In the genomic region with DNA sequence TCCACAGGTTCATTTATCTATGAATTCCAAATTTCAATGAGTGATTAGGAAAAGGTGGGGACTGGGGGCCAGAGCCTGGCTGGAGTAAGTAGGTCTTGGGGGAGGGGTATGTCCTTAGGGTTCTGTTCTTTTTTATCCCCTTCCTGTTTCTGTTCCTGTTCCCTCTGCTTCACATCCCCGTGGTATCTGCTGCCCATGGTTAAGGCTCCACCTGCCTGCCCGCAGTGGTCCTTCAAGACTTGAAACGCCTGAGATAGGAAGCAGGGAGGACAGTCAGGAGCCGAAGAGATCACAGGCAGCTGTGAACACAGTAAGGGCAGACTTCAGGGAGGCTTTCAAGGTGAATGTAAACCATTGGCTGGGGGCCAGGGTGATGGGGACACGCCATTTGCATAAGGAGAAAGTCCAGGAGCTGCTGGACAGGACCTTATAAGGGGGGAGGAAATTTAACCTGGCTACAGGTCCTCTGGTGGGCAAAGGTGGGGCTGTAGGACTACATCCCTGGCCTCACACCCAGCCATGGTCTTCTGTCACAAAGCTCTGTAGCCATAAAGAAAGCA, we compare ENCODE assay signal across 24 mouse cellular contexts. TPM values are rescaled to one million over a fixed set of nuclear protein-coding genes. Genes with fewer than 3 reads are reported as not detected.
DNase-seq lines count a peak whose midpoint lies in the region; ATAC-seq and TF ChIP-seq lines count a peak whose summit lies in the region.
"Had no signal": no experiment of that assay in that cellular context is flagged by ENCODE, and none has a peak within 500 bp of the region (broad histone marks: within the 10 kb centered on the region; RNA-seq: fewer than 3 reads in every experiment).

No protein-coding gene starts in this region.

- no peak for ATAC-seq in kidney, embryonic 15.5 days (replicated peaks; ENCODE audit: low FRiP score)
- peak; percentile 50 for ATAC-seq in common myeloid progenitor, adult 5-6 weeks (replicated peaks; ENCODE audit: low read depth, poor library complexity, severe bottlenecking)
- peak; percentile 58 for ATAC-seq in granulocyte monocyte progenitor cell, adult 5-6 weeks (replicated peaks; ENCODE audit: poor library complexity, severe bottlenecking)
- ATAC-seq in megakaryocyte, adult 5-6 weeks (ENCODE audit: poor library complexity, severe bottlenecking): peak; percentile 49
- no peak for ATAC-seq in forebrain, postnatal 0 days
- ATAC-seq in intestine, embryonic 15.5 days: no peak
- ATAC-seq: forebrain, embryonic 13.5 days had no signal

- H3K4me1 ChIP-seq in kidney, embryonic 15.5 days: no peaks in the 10 kb centered on the region
- H3K4me1 ChIP-seq in forebrain, postnatal 0 days (ENCODE audit: insufficient read depth): no peaks in the 10 kb centered on the region
- H3K4me1 ChIP-seq in intestine, embryonic 15.5 days (replicated peaks): 0 out of 2 replicates have a peak, but pooled peaks cover 3% of the 10 kb centered on the region
- H3K4me1 ChIP-seq: embryonic facial prominence, embryonic 10.5 days; forebrain, embryonic 13.5 days had no signal

- no peak overlapping the region for H3K4me2 ChIP-seq in kidney, embryonic 15.5 days
- no peak overlapping the region for H3K4me2 ChIP-seq in forebrain, postnatal 0 days (ENCODE audit: low read depth)
- no peak overlapping the region for H3K4me2 ChIP-seq in intestine, embryonic 15.5 days (replicated peaks)
- H3K4me2 ChIP-seq: forebrain, embryonic 13.5 days; heart, embryonic 12.5 days; hindbrain, embryonic 14.5 days had no signal

- no peak overlapping the region for H3K4me3 ChIP-seq in kidney, embryonic 15.5 days (replicated peaks)
- H3K4me3 ChIP-seq in forebrain, postnatal 0 days (ENCODE audit: low read depth, low read length): no peak overlapping the region
- H3K4me3 ChIP-seq in intestine, embryonic 15.5 days (replicated peaks): no peak overlapping the region
- H3K4me3 ChIP-seq: embryonic facial prominence, embryonic 10.5 days; forebrain, embryonic 13.5 days; gastrocnemius, adult 2 months; heart, adult 2 months; heart, embryonic 12.5 days; hindbrain, embryonic 10.5 days had no signal

- no peak for TF ChIP-seq CTCF in forebrain, postnatal 0 days (IDR thresholded peaks at IDR 0.05; ENCODE audit: low read depth)

- whole genome bisulfite sequencing in kidney, embryonic 15.5 days: 70% methylated on average over 5 of the region's 5 CpGs
- 69% methylated on average over 5 of the region's 5 CpGs for WGBS in forebrain, postnatal 0 days
- whole genome bisulfite sequencing in intestine, embryonic 15.5 days: 48% methylated on average over 5 of the region's 5 CpGs

- no peaks in the 10 kb centered on the region for H3K27me3 ChIP-seq in kidney, embryonic 15.5 days
- H3K27me3 ChIP-seq in forebrain, postnatal 0 days (ENCODE audit: insufficient read depth, low read length): no peaks in the 10 kb centered on the region
- H3K27me3 ChIP-seq in intestine, embryonic 15.5 days (replicated peaks): no peaks in the 10 kb centered on the region
- H3K27me3 ChIP-seq: forebrain, embryonic 13.5 days; heart, embryonic 12.5 days had no signal

- H3K9ac ChIP-seq in kidney, embryonic 15.5 days: no peak overlapping the region
- H3K9ac ChIP-seq in forebrain, postnatal 0 days: no peak overlapping the region
- H3K9ac ChIP-seq in intestine, embryonic 15.5 days: no peak overlapping the region
- H3K9ac ChIP-seq: forebrain, embryonic 13.5 days; heart, embryonic 12.5 days; hindbrain, embryonic 14.5 days had no signal

- no peaks in the 10 kb centered on the region for H3K36me3 ChIP-seq in kidney, embryonic 15.5 days
- H3K36me3 ChIP-seq in forebrain, postnatal 0 days (ENCODE audit: insufficient read depth): no peaks in the 10 kb centered on the region
- H3K36me3 ChIP-seq in intestine, embryonic 15.5 days: no peaks in the 10 kb centered on the region
- H3K36me3 ChIP-seq: embryonic facial prominence, embryonic 10.5 days; heart, embryonic 12.5 days; hindbrain, embryonic 10.5 days had no signal

- no peak overlapping the region for H3K27ac ChIP-seq in kidney, embryonic 15.5 days
- H3K27ac ChIP-seq in forebrain, postnatal 0 days (ENCODE audit: low read depth, low read length): no peak overlapping the region
- H3K27ac ChIP-seq in intestine, embryonic 15.5 days: no peak overlapping the region
- H3K27ac ChIP-seq: embryonic facial prominence, embryonic 10.5 days; forebrain, embryonic 13.5 days; gastrocnemius, adult 2 months; heart, adult 2 months; hindbrain, embryonic 10.5 days; hindbrain, embryonic 14.5 days had no signal

- DNase-seq in kidney, adult 18-20 months: peak; percentile 43
- no peak for DNase-seq in forebrain, postnatal 0 days
- DNase-seq in gastrocnemius, postnatal 10 days: no peak
- DNase-seq: adrenal gland, postnatal 10 days; cerebellum, adult 11-12 months; cerebellum, adult 9-10 months; cerebellum, postnatal 36 days; gastrocnemius, adult 2 months; gastrocnemius, postnatal 36 days; heart, adult 2 months had no signal

- no peaks in the 10 kb centered on the region for H3K9me3 ChIP-seq in kidney, embryonic 15.5 days (replicated peaks)
- H3K9me3 ChIP-seq in forebrain, postnatal 0 days (ENCODE audit: low read length): no peaks in the 10 kb centered on the region
- no peaks in the 10 kb centered on the region for H3K9me3 ChIP-seq in intestine, embryonic 15.5 days
- H3K9me3 ChIP-seq: embryonic facial prominence, embryonic 10.5 days; forebrain, embryonic 13.5 days; heart, embryonic 12.5 days; hindbrain, embryonic 10.5 days had no signal

RNA-seq across cellular contexts. Expression of a gene that starts 8.7 kb away (rescaled TPM):
- polyA plus RNA-seq in kidney, embryonic 15.5 days (2015; fragmentation: Nextera tagmentation; extraction: Ambion mirVana): 0.19 TPM in 1 of 2 replicates, not detected in the other
- not detected in 2 replicates for total RNA-seq in common myeloid progenitor, adult 5-6 weeks (2017)
- total RNA-seq in granulocyte monocyte progenitor cell, adult 5-6 weeks (2014; fragmentation: Nextera tagmentation): not detected in 2 replicates
- not detected in 2 replicates for total RNA-seq in granulocyte monocyte progenitor cell, adult 5-6 weeks (2017)
- total RNA-seq in megakaryocyte, adult 5-6 weeks (2015): not detected in 2 replicates
- total RNA-seq in megakaryocyte, adult 5-6 weeks (2017): not detected in 2 replicates
- total RNA-seq in forebrain, postnatal 0 days (2014; rRNA removed): 0.69 TPM in 1 of 2 replicates, not detected in the other
- 0.18 and 0.39 TPM in 2 replicates for polyA plus RNA-seq in forebrain, postnatal 0 days (2015; fragmentation: Nextera tagmentation; extraction: Ambion mirVana)
- polyA plus RNA-seq in intestine, embryonic 15.5 days (2015; fragmentation: Nextera tagmentation; extraction: Ambion mirVana): 131 and 571 TPM in 2 replicates
- total RNA-seq in gastrocnemius, postnatal 10 days (2021): not detected
- total RNA-seq: adrenal gland, postnatal 10 days; gastrocnemius, adult 2 months; gastrocnemius, postnatal 36 days; heart, adult 2 months; heart, postnatal 25 days had no signal
- polyA plus RNA-seq: embryonic facial prominence, embryonic 10.5 days; embryonic facial prominence, embryonic 14.5 days; heart, embryonic 12.5 days; hindbrain, embryonic 10.5 days; hindbrain, embryonic 14.5 days had no signal

RNA-seq across cellular contexts. Expression of a gene that starts 11.5 kb away (rescaled TPM):
- polyA plus RNA-seq in kidney, embryonic 15.5 days (2015; fragmentation: Nextera tagmentation; extraction: Ambion mirVana): not detected in 2 replicates
- not detected in 2 replicates for total RNA-seq in common myeloid progenitor, adult 5-6 weeks (2017)
- total RNA-seq in granulocyte monocyte progenitor cell, adult 5-6 weeks (2014; fragmentation: Nextera tagmentation): not detected in 2 replicates
- total RNA-seq in granulocyte monocyte progenitor cell, adult 5-6 weeks (2017): not detected in 2 replicates
- not detected in 2 replicates for total RNA-seq in megakaryocyte, adult 5-6 weeks (2015)
- total RNA-seq in megakaryocyte, adult 5-6 weeks (2017): not detected in 2 replicates
- not detected in 2 replicates for total RNA-seq in forebrain, postnatal 0 days (2014; rRNA removed)
- not detected in 2 replicates for polyA plus RNA-seq in forebrain, postnatal 0 days (2015; fragmentation: Nextera tagmentation; extraction: Ambion mirVana)
- polyA plus RNA-seq in intestine, embryonic 15.5 days (2015; fragmentation: Nextera tagmentation; extraction: Ambion mirVana): 0.45 and 0.97 TPM in 2 replicates
- not detected for total RNA-seq in gastrocnemius, postnatal 10 days (2021)
- total RNA-seq: adrenal gland, postnatal 10 days; ES-E14; gastrocnemius, adult 2 months; gastrocnemius, postnatal 36 days; heart, adult 2 months; heart, postnatal 25 days had no signal
- polyA plus RNA-seq: embryonic facial prominence, embryonic 10.5 days; embryonic facial prominence, embryonic 14.5 days; forebrain, embryonic 13.5 days; heart, adult 2 months; heart, embryonic 12.5 days; heart, embryonic 16.5 days; hindbrain, embryonic 10.5 days; hindbrain, embryonic 14.5 days had no signal

RNA-seq across cellular contexts. Expression of a gene that starts 40.1 kb away (rescaled TPM):
- polyA plus RNA-seq in kidney, embryonic 15.5 days (2015; fragmentation: Nextera tagmentation; extraction: Ambion mirVana): 53.9 and 56.7 TPM in 2 replicates
- total RNA-seq in common myeloid progenitor, adult 5-6 weeks (2017): 32.6 and 46.1 TPM in 2 replicates
- total RNA-seq in granulocyte monocyte progenitor cell, adult 5-6 weeks (2014; fragmentation: Nextera tagmentation): 50.2 and 58.8 TPM in 2 replicates
- 53.7 and 72.7 TPM in 2 replicates for total RNA-seq in granulocyte monocyte progenitor cell, adult 5-6 weeks (2017)
- total RNA-seq in megakaryocyte, adult 5-6 weeks (2015): 77.1 and 79.0 TPM in 2 replicates
- total RNA-seq in megakaryocyte, adult 5-6 weeks (2017): 79.7 and 97.2 TPM in 2 replicates
- 24.2 and 30.7 TPM in 2 replicates for total RNA-seq in forebrain, postnatal 0 days (2014; rRNA removed)
- 49.7 and 52.2 TPM in 2 replicates for polyA plus RNA-seq in forebrain, postnatal 0 days (2015; fragmentation: Nextera tagmentation; extraction: Ambion mirVana)
- 136 and 138 TPM in 2 replicates for polyA plus RNA-seq in intestine, embryonic 15.5 days (2015; fragmentation: Nextera tagmentation; extraction: Ambion mirVana)
- total RNA-seq in gastrocnemius, postnatal 10 days (2021): 10 to 100 TPM; 26.2 to 31.6 TPM

RNA-seq across cellular contexts. Expression of a gene that starts 41.2 kb away (rescaled TPM):
- 23.7 and 25.8 TPM in 2 replicates for polyA plus RNA-seq in kidney, embryonic 15.5 days (2015; fragmentation: Nextera tagmentation; extraction: Ambion mirVana)
- 12.1 and 14.2 TPM in 2 replicates for total RNA-seq in common myeloid progenitor, adult 5-6 weeks (2017)
- total RNA-seq in granulocyte monocyte progenitor cell, adult 5-6 weeks (2014; fragmentation: Nextera tagmentation): 11.5 and 12.8 TPM in 2 replicates
- total RNA-seq in granulocyte monocyte progenitor cell, adult 5-6 weeks (2017): 8.7 and 11.1 TPM in 2 replicates
- 14.9 and 16.3 TPM in 2 replicates for total RNA-seq in megakaryocyte, adult 5-6 weeks (2015)
- 17.3 and 22.1 TPM in 2 replicates for total RNA-seq in megakaryocyte, adult 5-6 weeks (2017)
- 13.2 and 17.7 TPM in 2 replicates for total RNA-seq in forebrain, postnatal 0 days (2014; rRNA removed)
- polyA plus RNA-seq in forebrain, postnatal 0 days (2015; fragmentation: Nextera tagmentation; extraction: Ambion mirVana): 10.6 and 14.7 TPM in 2 replicates
- 21.8 and 22.2 TPM in 2 replicates for polyA plus RNA-seq in intestine, embryonic 15.5 days (2015; fragmentation: Nextera tagmentation; extraction: Ambion mirVana)
- total RNA-seq in gastrocnemius, postnatal 10 days (2021): 1 to 10 TPM; 5.6 to 8.0 TPM

RNA-seq across cellular contexts. Expression of a gene that starts 43.9 kb away (rescaled TPM):
- 5.2 and 5.5 TPM in 2 replicates for polyA plus RNA-seq in kidney, embryonic 15.5 days (2015; fragmentation: Nextera tagmentation; extraction: Ambion mirVana)
- total RNA-seq in common myeloid progenitor, adult 5-6 weeks (2017): 4.9 and 9.0 TPM in 2 replicates
- 6.9 and 10.2 TPM in 2 replicates for total RNA-seq in granulocyte monocyte progenitor cell, adult 5-6 weeks (2014; fragmentation: Nextera tagmentation)
- 4.3 and 9.2 TPM in 2 replicates for total RNA-seq in granulocyte monocyte progenitor cell, adult 5-6 weeks (2017)
- total RNA-seq in megakaryocyte, adult 5-6 weeks (2015): 4.2 and 5.0 TPM in 2 replicates
- 5.6 and 6.1 TPM in 2 replicates for total RNA-seq in megakaryocyte, adult 5-6 weeks (2017)
- 14.3 and 19.2 TPM in 2 replicates for total RNA-seq in forebrain, postnatal 0 days (2014; rRNA removed)
- 4.8 and 6.5 TPM in 2 replicates for polyA plus RNA-seq in forebrain, postnatal 0 days (2015; fragmentation: Nextera tagmentation; extraction: Ambion mirVana)
- polyA plus RNA-seq in intestine, embryonic 15.5 days (2015; fragmentation: Nextera tagmentation; extraction: Ambion mirVana): 4.2 and 4.4 TPM in 2 replicates
- total RNA-seq in gastrocnemius, postnatal 10 days (2021): 1 to 10 TPM; 8.6 to 9.1 TPM

Comparison
In these comparisons a context has a peak if more than half of its experiments do, and no peak if none do; other contexts are left out.
1. ATAC-seq: peak in common myeloid progenitor, adult 5-6 weeks (single experiment), granulocyte monocyte progenitor cell, adult 5-6 weeks (single experiment) and megakaryocyte, adult 5-6 weeks (single experiment); none in kidney, embryonic 15.5 days (single experiment), forebrain, postnatal 0 days (single experiment) and intestine, embryonic 15.5 days (single experiment).